Mouse (Mus musculus) heart, postnatal 25 days (tissue): Measurements from ENCODE around the gene Ccr4. TPM values are rescaled to one million over a fixed set of nuclear protein-coding genes. Genes with fewer than 3 reads are reported as not detected.

Source experiments
- DNase-seq: peaks from one replicate; pipeline ENCODE4 v3.0.0; 2022; ENCODE audit warnings: low spot score
- intact Hi-C: fragments of 180-260 bp; cut with DNase I; formaldehyde crosslinking; loops from one replicate; pipeline ENCODE4 v1.15.1; 2025
- total RNA-seq, 2 experiments: library from RNA; stranded (reverse); gene quantifications; 2 replicates each; pipeline ENCODE4 v1.2.3; 2021

The Ccr4 gene
- total RNA-seq, 2 experiments from 2014 or later, result not detected

- intact Hi-C loops, result no loop called here
- DNase-seq, result no peak
Measured at GRCm38 (mm10) chr9:114484771-114485170, 19.9 kb downstream of the Ccr4 start.

GRCm38 (mm10) chr9:114480940-114481339 lies 23.8 kb downstream of the Ccr4 start:
- no peak for DNase-seq
- intact Hi-C loops, result no loop called here

GRCm38 (mm10) chr9:114477019-114477418 lies 27.7 kb downstream of the Ccr4 start:
- intact Hi-C loops, result no loop called here
- no peak for DNase-seq

DNA sequence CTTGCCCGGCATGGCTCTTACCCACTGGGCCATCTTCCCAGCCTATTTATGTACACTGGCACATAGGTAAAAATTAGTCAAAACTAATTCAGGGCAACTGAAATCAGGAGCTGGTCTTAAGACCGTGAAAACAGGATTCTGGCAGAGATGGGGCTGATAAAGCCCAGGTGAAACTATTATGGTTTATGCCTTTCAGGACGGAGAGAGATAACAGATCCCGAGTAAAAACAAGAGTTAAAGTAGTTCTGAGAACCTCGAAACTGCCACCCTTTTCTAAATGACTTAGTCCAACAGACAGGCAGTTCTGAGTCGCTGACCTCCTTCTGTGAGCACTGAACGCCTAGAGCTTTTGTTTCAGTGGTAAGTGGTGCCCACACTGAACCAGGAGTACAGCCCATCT lies 32.8 kb downstream of the Ccr4 start:
- intact Hi-C loops, result no loop called here
- no peak for DNase-seq

GRCm38 (mm10) chr9:114468701-114469100 lies 36.0 kb downstream of the Ccr4 start:
- no peak for DNase-seq
- intact Hi-C loops, result no loop called here

- intact Hi-C loops, result no loop called here
- no peak for DNase-seq
Measured at GRCm38 (mm10) chr9:114468217-114468616, 36.5 kb downstream of the Ccr4 start.

GRCm38 (mm10) chr9:114466871-114467270 lies 37.8 kb downstream of the Ccr4 start:
- intact Hi-C loops, result no loop called here
- no peak for DNase-seq

- intact Hi-C loops, result no loop called here
- DNase-seq, result no peak
Measured at GRCm38 (mm10) chr9:114465442-114465841, 39.3 kb downstream of the Ccr4 start.

DNA sequence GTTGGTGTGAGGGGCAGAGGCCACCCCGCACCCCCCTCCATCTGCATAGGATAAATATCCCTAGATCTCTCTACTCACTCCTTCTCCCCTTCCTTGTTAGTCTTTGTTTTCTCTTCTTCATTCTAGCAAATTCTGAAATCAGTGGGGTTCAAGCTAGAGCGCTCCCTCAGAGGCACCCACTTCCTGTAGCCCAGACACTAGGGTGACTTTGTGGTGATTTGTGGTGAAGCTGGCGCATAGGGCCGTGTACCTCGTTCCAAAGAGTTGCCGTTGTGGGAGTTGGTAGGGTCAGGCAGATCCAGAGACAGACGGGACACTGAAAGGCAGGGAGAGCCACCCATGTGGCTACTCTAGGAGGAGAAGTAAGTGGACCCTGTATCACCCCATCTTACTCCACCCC lies 42.1 kb downstream of the Ccr4 start:
- DNase-seq, result no peak
- intact Hi-C loops, result no loop called here

- intact Hi-C loops, result no loop called here
- no peak for DNase-seq
Measured at GRCm38 (mm10) chr9:114458436-114458835, 46.3 kb downstream of the Ccr4 start.

GRCm38 (mm10) chr9:114455420-114455819 lies 49.3 kb downstream of the Ccr4 start:
- no peak for DNase-seq
- intact Hi-C loops, result no loop called here

DNA sequence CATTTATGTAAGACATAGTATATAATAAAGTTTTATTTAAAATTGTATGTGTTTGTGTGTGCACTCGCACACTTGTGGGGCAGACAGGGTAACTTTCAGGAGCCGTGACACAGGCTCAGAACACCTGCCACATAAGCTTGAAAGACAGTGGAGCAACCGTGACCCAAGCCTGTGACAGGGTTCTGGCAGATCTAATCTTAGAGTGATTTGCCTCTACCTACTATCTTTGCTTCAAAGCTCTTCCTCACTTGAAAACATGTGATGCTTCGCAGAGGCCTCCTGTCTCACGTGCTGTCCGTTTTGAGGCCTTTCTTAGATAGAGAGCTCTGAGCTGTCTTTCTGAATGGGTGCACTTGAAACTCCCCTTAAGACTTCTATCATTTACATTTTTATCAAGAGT lies 52.3 kb downstream of the Ccr4 start:
- intact Hi-C loops, result no loop called here
- no peak for DNase-seq

DNA sequence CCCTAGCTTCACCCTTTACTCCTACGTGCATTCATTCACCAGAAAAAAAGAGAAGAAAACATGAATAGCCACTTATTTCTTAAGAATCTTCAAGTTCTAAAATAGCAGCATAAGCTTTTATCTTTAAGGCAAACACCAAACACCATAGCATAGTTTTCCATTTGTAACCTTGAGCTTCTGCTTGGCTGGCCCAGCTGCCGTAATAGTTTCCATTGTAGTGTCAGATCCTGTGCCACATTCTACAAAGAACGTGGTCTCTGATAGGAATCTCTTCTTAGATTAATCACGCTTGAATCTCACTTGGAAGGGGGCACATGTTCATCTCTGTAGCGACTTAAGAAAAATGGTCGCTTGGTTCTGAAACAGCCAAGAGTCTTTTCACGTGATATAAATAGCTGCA lies 53.1 kb downstream of the Ccr4 start:
- intact Hi-C loops, result no loop called here
- DNase-seq, result no peak

- intact Hi-C loops, result no loop called here
- DNase-seq, result no peak
Measured at GRCm38 (mm10) chr9:114449120-114449754, 55.5 kb downstream of the Ccr4 start.

- no peak for DNase-seq
- intact Hi-C loops, result no loop called here
Measured at GRCm38 (mm10) chr9:114448700-114449099, 56.0 kb downstream of the Ccr4 start.

- intact Hi-C loops, result no loop called here
- no peak for DNase-seq
Measured at GRCm38 (mm10) chr9:114446887-114447286, 57.8 kb downstream of the Ccr4 start.

GRCm38 (mm10) chr9:114443351-114443750 lies 61.4 kb downstream of the Ccr4 start:
- no peak for DNase-seq
- intact Hi-C loops, result no loop called here

DNA sequence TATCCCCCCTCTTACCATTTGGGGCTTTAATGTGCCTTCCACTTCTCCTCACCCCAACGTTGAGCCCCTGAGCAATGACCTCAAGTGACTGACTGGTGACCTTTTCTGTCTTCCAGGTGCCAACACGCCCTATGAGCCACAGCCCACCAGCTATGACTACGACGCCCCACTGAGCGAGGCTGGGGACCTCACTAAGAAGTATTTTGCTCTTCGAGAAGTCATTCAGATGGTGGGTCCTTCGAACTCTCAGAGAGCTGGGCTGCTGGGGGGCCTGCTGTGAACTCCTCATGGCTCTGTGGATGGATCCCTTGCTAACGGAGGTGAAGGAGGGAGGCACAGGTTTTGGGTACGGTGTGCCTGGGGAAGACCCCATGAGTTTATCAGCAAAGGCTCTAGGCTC lies 61.8 kb downstream of the Ccr4 start:
- intact Hi-C loops, result no loop called here
- no peak for DNase-seq

GRCm38 (mm10) chr9:114442225-114442624 lies 62.5 kb downstream of the Ccr4 start:
- intact Hi-C loops, result no loop called here

DNA sequence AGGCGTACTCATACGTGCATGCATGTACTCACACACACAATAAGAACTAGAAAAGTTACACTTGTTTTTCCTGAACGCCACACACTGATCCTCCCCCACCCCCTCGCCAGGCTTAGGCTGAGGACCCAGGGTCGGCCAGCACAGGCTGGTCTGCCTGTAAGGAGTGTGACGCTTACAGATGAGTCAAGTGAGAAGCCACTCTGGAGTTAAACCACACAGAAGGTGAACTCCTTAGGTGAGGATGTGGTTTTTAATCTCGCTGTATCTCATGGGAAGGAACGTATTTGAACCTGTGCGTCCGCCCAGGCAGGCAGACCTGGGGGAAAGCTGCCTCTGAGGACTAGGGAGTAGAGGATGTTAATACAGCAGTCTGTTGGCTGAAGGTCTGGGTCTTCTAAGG lies 64.2 kb downstream of the Ccr4 start:
- DNase-seq, result no peak

More at GRCm38 (mm10) chr9:114442225-114442624, 62.5 kb downstream of the Ccr4 start:
- DNase-seq, result no peak

More for the DNA sequence above, 64.2 kb downstream of the Ccr4 start:
- intact Hi-C loops, result no loop called here
